In genomic region chr9:60516379-60516778, GRCm38 (mm10) we compare ENCODE assay signal across 17 mouse cellular contexts. TPM values are rescaled to one million over a fixed set of nuclear protein-coding genes. Genes with fewer than 3 reads are reported as not detected.
DNase-seq lines count a peak whose midpoint lies in the region; ATAC-seq and TF ChIP-seq lines count a peak whose summit lies in the region.
"Had no signal": no experiment of that assay in that cellular context is flagged by ENCODE, and none has a peak within 500 bp of the region (broad histone marks: within the 10 kb centered on the region; RNA-seq: fewer than 3 reads in every experiment).

No protein-coding gene starts in this region.

- H3K9me3 ChIP-seq in heart, embryonic 13.5 days, result no peaks in the 10 kb centered on the region
- H3K9me3 ChIP-seq in liver, embryonic 16.5 days (replicated peaks; ENCODE audit: control insufficient read depth, low read length), result no peaks in the 10 kb centered on the region
- no peaks in the 10 kb centered on the region for H3K9me3 ChIP-seq in liver, embryonic 11.5 days (ENCODE audit: control insufficient read depth, low read length)
- no peaks in the 10 kb centered on the region for H3K9me3 ChIP-seq in intestine, embryonic 15.5 days
- no peaks in the 10 kb centered on the region for H3K9me3 ChIP-seq in intestine, postnatal 0 days (ENCODE audit: control insufficient read depth)
- H3K9me3 ChIP-seq: embryonic facial prominence, embryonic 13.5 days; forebrain, embryonic 13.5 days; heart, embryonic 15.5 days; hindbrain, embryonic 12.5 days had no signal

- 0 out of 2 replicates have a peak overlapping the region, but pooled peaks have one; percentile 9 for H3K27ac ChIP-seq in heart, embryonic 13.5 days (replicated peaks)
- no peak overlapping the region for H3K27ac ChIP-seq in liver, embryonic 16.5 days (ENCODE audit: low read length)
- no peak overlapping the region for H3K27ac ChIP-seq in liver, embryonic 11.5 days (ENCODE audit: low read depth, low read length)
- peak overlapping the region; percentile 72 for H3K27ac ChIP-seq in intestine, embryonic 15.5 days
- H3K27ac ChIP-seq in intestine, postnatal 0 days (ENCODE audit: low read depth, low read length), result peak overlapping the region; percentile 35; the same call in 1 of the 2 replicates
- H3K27ac ChIP-seq: embryonic facial prominence, embryonic 13.5 days; forebrain, embryonic 13.5 days; heart, adult 2 months; heart, embryonic 15.5 days; hindbrain, embryonic 12.5 days had no signal

- 0 out of 2 replicates have a peak overlapping the region, but pooled peaks have one; percentile 3 for H3K9ac ChIP-seq in heart, embryonic 13.5 days
- no peak overlapping the region for H3K9ac ChIP-seq in liver, embryonic 16.5 days (ENCODE audit: low read depth, low read length)
- no peak overlapping the region for H3K9ac ChIP-seq in liver, embryonic 11.5 days (ENCODE audit: low read depth, low read length)
- H3K9ac ChIP-seq in intestine, embryonic 15.5 days, result no peak overlapping the region
- no peak overlapping the region for H3K9ac ChIP-seq in intestine, postnatal 0 days (ENCODE audit: low read depth, low read length)
- H3K9ac ChIP-seq: embryonic facial prominence, embryonic 13.5 days; forebrain, embryonic 13.5 days; heart, embryonic 15.5 days; hindbrain, embryonic 12.5 days had no signal

- H3K36me3 ChIP-seq in heart, embryonic 13.5 days, result no peaks in the 10 kb centered on the region
- H3K36me3 ChIP-seq in liver, embryonic 16.5 days (ENCODE audit: control insufficient read depth, insufficient read depth), result no peaks in the 10 kb centered on the region
- no peaks in the 10 kb centered on the region for H3K36me3 ChIP-seq in liver, embryonic 11.5 days (ENCODE audit: control insufficient read depth, insufficient read depth, low read length)
- H3K36me3 ChIP-seq in intestine, embryonic 15.5 days, result 0 out of 2 replicates have a peak, but pooled peaks cover 3% of the 10 kb centered on the region
- no peaks in the 10 kb centered on the region; the same call in 1 of the 2 replicates for H3K36me3 ChIP-seq in intestine, postnatal 0 days (ENCODE audit: control insufficient read depth, insufficient read depth)
- H3K36me3 ChIP-seq: embryonic facial prominence, embryonic 13.5 days; heart, embryonic 15.5 days; hindbrain, embryonic 12.5 days had no signal

- DNase-seq in heart, postnatal 14 days, result no peak
- no peak for DNase-seq in liver, embryonic 11.5 days (ENCODE audit: low spot score)
- no peak for DNase-seq in frontal cortex, postnatal 25 days (ENCODE audit: low spot score in 2 of 2)
- DNase-seq: adrenal gland, postnatal 25 days; cerebellum, adult 18-20 months; cerebellum, adult 9-11 months; cerebellum, postnatal 36 days; gastrocnemius, postnatal 10 days; heart, adult 2 months had no signal

- H3K27me3 ChIP-seq in heart, embryonic 13.5 days (replicated peaks), result peaks cover 24% of the 10 kb centered on the region
- peaks cover 13% of the 10 kb centered on the region for H3K27me3 ChIP-seq in liver, embryonic 16.5 days (ENCODE audit: control insufficient read depth, insufficient read depth, low read depth, low read length)
- peaks cover 15% of the 10 kb centered on the region for H3K27me3 ChIP-seq in liver, embryonic 11.5 days (replicated peaks; ENCODE audit: control insufficient read depth, insufficient read depth, low read length)
- H3K27me3 ChIP-seq in intestine, embryonic 15.5 days (replicated peaks), result no peaks in the 10 kb centered on the region
- H3K27me3 ChIP-seq in intestine, postnatal 0 days (replicated peaks; ENCODE audit: control insufficient read depth, insufficient read depth, low read length), result no peaks in the 10 kb centered on the region

- intact Hi-C loops in heart, postnatal 14 days (cut with DNase I), result no loop called here

- no peak overlapping the region for H3K4me3 ChIP-seq in heart, embryonic 13.5 days
- no peak overlapping the region for H3K4me3 ChIP-seq in liver, embryonic 16.5 days (ENCODE audit: low read depth, low read length)
- H3K4me3 ChIP-seq in liver, embryonic 11.5 days (ENCODE audit: low read depth, low read length), result no peak overlapping the region
- no peak overlapping the region for H3K4me3 ChIP-seq in intestine, embryonic 15.5 days (replicated peaks)
- no peak overlapping the region for H3K4me3 ChIP-seq in intestine, postnatal 0 days (ENCODE audit: low read depth, low read length)
- H3K4me3 ChIP-seq: embryonic facial prominence, embryonic 13.5 days; forebrain, embryonic 13.5 days; heart, adult 2 months; heart, embryonic 15.5 days; hindbrain, embryonic 12.5 days had no signal

- no peak for ATAC-seq in heart, embryonic 13.5 days (ENCODE audit: extremely low read depth, insufficient number of reproducible peaks, low FRiP score, low TSS enrichment)
- peak; percentile 47; the same call in 1 of the 2 replicates for ATAC-seq in liver, embryonic 16.5 days (ENCODE audit: low read depth)
- ATAC-seq in liver, embryonic 11.5 days (replicated peaks; ENCODE audit: low FRiP score), result no peak
- ATAC-seq in intestine, embryonic 15.5 days, result peak; percentile 78
- peak; percentile 60 for ATAC-seq in intestine, postnatal 0 days
- ATAC-seq: forebrain, embryonic 13.5 days had no signal

- 68% methylated on average over 4 of the region's 4 CpGs for WGBS in heart, embryonic 13.5 days
- 63% methylated on average over 4 of the region's 4 CpGs for WGBS in liver, embryonic 16.5 days (ENCODE audit: insufficient replicate concordance)
- 74% methylated on average over 4 of the region's 4 CpGs for WGBS in liver, embryonic 11.5 days
- 61% methylated on average over 4 of the region's 4 CpGs for WGBS in intestine, embryonic 15.5 days
- 44% methylated on average over 4 of the region's 4 CpGs for WGBS in intestine, postnatal 0 days

- TF ChIP-seq CTCF in intestine, postnatal 0 days (IDR thresholded peaks at IDR 0.05; ENCODE audit: low read depth), result no peak

- no peak overlapping the region for H3K4me2 ChIP-seq in heart, embryonic 13.5 days
- no peak overlapping the region for H3K4me2 ChIP-seq in liver, embryonic 16.5 days (ENCODE audit: low read depth, low read length)
- H3K4me2 ChIP-seq in liver, embryonic 11.5 days, result no peak overlapping the region
- no peak overlapping the region for H3K4me2 ChIP-seq in intestine, embryonic 15.5 days (replicated peaks)
- H3K4me2 ChIP-seq in intestine, postnatal 0 days (replicated peaks; ENCODE audit: low read depth), result no peak overlapping the region; the same call in 1 of the 2 replicates
- H3K4me2 ChIP-seq: embryonic facial prominence, embryonic 13.5 days; forebrain, embryonic 13.5 days; heart, embryonic 15.5 days; hindbrain, embryonic 12.5 days had no signal

- peaks cover 64% of the 10 kb centered on the region for H3K4me1 ChIP-seq in heart, embryonic 13.5 days
- H3K4me1 ChIP-seq in liver, embryonic 16.5 days (ENCODE audit: control insufficient read depth, low read depth, low read length), result no peaks in the 10 kb centered on the region
- H3K4me1 ChIP-seq in liver, embryonic 11.5 days (replicated peaks; ENCODE audit: control insufficient read depth, insufficient read depth, low read length), result peaks cover 21% of the 10 kb centered on the region
- peaks cover 42% of the 10 kb centered on the region for H3K4me1 ChIP-seq in intestine, embryonic 15.5 days (replicated peaks)
- H3K4me1 ChIP-seq in intestine, postnatal 0 days (replicated peaks; ENCODE audit: control insufficient read depth, insufficient read depth, low read length), result peaks cover 25% of the 10 kb centered on the region; the same call in 1 of the 2 replicates

RNA-seq across cellular contexts. Expression of gene Thsd4, which starts 5.5 kb away (rescaled TPM):
- 8.3 and 10.0 TPM in 2 replicates for polyA plus RNA-seq in heart, embryonic 13.5 days (2015; fragmentation: Nextera tagmentation; extraction: Ambion mirVana)
- 10 to 100 TPM; 10.5 to 11.8 TPM for total RNA-seq in heart, postnatal 14 days (2021)
- polyA plus RNA-seq in liver, embryonic 16.5 days (2015; fragmentation: Nextera tagmentation; extraction: Ambion mirVana), result 0.81 and 1.1 TPM in 2 replicates
- polyA plus RNA-seq in liver, embryonic 11.5 days (2014; fragmentation: Nextera tagmentation; extraction: Ambion mirVana), result 5.9 and 6.8 TPM in 2 replicates
- 23.2 and 25.8 TPM in 2 replicates for polyA plus RNA-seq in intestine, embryonic 15.5 days (2015; fragmentation: Nextera tagmentation; extraction: Ambion mirVana)
- polyA plus RNA-seq in intestine, postnatal 0 days (2015; fragmentation: Nextera tagmentation; extraction: Ambion mirVana), result 11.4 and 13.6 TPM in 2 replicates

Comparison
In these comparisons a context has a peak if more than half of its experiments do, and no peak if none do; other contexts are left out.
1. ATAC-seq: peak in liver, embryonic 16.5 days (single experiment), intestine, embryonic 15.5 days (single experiment) and intestine, postnatal 0 days (single experiment); none in heart, embryonic 13.5 days (single experiment) and liver, embryonic 11.5 days (single experiment).
2. H3K27ac ChIP-seq: peak in heart, embryonic 13.5 days (single experiment), intestine, embryonic 15.5 days (single experiment) and intestine, postnatal 0 days (single experiment); none in liver, embryonic 16.5 days (single experiment) and liver, embryonic 11.5 days (single experiment).